Mouse (Mus musculus): Measurements from ENCODE around the gene Gm9918. TPM values are rescaled to one million over a fixed set of nuclear protein-coding genes. Genes with fewer than 3 reads are reported as not detected.
"Not testable (repeated sequence)": the region's sequence is repeated elsewhere in the genome, so short reads cannot be mapped to it uniquely, and the experiment has no call there.

Gene Gm9918
- under 1 TPM in 2 of 4 experiments, not detected in 2; 0.24 to 0.31 TPM for total RNA-seq (2022)

DNA sequence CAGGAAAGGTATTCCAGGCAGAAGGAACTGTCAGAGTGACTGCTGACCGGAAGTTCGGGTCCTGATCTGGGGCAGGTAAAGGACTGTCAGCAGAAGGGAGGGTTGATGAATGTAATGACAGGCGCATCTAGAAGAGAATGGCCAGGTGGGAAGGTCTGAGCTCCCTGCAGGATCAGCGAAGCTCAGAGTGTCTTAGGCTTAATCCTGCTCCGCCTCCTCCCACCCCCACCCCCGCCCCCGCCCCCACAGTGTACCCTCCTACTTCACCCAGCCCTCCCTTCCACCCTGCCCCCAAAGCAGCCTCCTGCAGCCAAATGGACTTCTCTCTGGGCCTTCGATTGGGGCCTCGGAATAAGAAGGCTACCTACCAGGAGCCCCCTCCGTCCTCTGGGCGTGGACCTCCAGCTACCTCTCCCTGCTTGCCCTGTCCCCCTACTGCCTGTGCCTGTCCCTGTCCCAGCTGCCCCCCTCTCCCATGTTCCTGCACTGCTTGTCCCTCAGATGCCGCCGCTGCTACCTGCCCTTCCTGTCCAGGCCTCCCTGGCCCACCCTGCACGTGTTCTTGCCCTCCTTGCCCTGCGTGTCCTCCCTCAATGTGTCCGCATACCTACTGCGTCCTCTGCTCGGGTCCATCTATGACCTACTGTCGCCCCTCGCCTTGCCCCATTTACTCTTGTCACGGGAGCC lies at the start of gene Gm9918:
Gene Gm9918 (plus strand): TSS at position 290 of the 687 bp plus-strand sequence.
- DNase-seq, result no peak

DNA sequence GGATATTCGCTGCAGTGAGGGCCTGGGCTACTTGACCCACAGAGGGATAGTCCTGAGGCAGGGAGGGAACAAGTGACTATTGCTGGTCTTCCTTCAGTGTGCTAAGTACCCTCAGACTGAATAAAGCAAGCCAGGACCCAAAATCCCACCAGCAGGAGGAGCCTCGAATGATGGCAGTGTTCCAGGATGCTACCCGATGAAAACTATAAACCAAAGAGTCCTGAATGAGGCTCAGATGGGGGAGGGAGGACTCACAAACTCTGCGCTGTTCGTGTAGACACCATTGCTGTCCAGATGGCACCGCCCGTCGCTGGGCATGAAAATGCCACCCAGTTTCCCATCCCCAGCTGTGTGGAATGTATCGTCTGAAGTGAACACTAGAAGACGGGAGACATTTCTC lies 48.0 kb upstream of the Gm9918 start:
- no peak for DNase-seq

DNA sequence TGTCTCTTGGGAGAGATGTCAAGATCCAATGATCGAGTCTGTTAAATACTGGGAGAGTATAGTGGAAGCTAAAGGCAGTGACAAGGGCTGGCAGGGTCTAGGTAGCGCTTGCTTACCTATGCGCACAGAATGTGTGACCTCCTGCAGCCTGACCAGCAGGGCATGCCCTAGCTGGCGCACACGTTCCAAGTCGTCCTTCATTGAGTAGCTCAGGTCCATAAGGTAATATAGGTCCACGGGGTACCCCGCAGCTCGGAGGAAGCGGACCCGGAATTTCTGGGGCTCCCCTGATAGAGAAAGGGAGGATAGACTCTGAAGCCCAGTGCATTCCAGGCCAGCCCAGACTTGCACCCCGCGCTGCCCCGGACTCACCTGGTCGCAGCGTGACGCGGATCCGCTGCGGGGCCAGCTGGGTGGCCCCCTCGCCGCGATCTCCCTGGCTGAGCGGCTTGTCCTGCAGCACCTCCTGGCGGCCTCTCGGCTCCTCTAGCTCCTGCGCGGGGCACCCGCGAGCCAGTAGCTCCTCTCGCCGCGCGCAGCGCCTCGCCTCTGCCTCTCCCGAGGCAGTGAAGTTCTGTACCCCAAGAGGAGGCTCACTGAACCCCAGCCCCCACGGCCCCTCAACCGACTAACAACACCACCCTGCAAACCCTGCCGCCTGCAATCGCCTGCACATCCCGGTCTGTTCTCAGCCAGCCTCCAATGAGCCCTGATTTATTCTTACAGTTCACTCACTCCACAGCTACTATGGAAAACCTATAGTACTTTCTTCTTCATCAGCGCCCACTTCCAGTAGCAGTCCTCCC lies 46.0 kb upstream of the Gm9918 start:
- DNase-seq, result no peak

DNA sequence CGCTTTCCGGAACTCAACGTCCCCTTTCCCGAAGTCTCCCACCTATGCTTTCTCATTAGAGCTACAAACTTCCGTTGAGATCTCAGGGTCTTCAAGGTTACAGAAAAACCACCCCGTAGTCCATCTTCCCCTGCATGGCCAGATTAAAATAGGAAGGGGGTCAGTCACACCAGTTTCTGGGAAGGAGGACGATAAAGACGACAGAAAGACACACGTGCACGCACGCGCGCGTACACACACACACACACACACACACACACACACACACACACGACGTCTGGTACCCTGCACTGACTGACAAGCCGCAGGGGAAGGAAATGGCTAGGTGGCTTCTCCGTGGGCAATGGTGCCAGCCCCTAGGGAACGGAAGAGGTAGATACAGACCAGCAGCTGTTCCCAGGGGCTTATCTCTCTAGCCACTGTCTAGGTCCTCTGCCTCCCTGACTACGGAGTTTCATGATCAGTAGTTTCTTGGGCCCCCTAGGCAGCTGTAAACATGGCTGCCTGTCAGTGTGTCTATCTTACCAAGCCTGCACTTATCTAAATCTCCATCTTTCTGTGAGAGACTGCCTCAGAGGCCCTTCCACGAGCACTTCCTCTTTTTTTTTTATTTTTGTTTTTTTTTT lies 45.3 kb upstream of the Gm9918 start:
- DNase-seq, result no peak

DNA sequence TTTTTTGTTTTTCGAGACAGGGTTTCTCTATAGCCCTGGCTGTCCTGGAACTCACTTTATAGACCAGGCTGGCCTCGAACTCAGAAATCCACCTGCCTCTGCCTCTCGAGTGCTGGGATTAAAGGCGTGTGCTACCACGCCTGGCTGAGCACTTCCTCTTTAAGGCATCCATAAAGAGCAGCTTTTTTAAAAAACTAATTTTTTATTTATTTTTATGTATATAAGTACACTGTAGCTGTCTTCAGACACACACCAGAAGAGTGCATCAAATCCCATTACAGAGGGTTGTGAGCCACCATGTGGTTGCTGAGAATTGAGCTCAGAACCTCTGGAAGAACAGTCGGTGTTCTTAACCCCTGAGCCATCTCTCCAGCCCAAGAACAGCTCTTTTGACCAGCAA lies 44.7 kb upstream of the Gm9918 start:
- DNase-seq, result not testable (repeated sequence)

DNA sequence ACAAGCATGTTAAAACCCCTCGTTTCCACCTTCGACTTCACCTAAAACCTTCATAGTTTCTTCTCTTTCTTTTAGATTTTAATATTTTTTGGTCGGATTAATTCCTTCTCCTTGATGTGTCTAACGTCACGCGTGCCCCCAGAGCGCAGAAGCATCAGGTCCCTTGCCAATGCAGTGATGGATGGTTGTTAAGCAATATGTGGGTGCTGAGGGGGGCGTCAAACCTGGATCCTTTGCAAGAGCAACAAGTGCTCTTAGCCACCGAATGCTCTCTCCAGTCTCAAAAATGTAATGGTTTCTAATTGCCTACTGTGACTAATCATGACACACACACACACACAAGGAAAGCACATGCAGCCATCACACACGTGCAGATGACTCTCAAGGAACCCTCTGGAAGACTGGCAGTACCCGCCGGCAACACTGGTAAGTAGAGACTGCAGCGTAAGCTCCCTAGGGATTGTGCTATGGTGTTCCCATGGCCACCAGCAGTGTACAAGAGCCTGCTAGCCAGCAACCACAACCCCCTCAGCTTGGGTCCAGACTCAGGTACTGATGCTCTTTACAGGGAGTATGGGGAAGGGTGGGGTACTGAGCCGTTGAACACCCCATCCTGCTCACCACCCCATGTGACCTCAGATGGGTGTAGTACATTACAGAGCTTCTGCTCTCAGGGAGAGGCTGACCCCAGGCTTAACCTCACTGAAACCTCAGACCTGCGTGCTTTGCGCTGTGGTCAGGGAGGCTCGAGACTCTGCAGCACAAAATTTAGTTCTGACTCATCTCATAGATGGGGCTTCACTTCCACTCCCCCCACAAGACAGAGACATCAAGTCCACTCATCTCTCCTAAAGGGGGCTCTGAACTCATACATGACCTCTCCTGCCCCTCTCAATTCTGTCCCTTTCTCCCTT lies 39.7 kb upstream of the Gm9918 start:
- DNase-seq, result no peak

DNA sequence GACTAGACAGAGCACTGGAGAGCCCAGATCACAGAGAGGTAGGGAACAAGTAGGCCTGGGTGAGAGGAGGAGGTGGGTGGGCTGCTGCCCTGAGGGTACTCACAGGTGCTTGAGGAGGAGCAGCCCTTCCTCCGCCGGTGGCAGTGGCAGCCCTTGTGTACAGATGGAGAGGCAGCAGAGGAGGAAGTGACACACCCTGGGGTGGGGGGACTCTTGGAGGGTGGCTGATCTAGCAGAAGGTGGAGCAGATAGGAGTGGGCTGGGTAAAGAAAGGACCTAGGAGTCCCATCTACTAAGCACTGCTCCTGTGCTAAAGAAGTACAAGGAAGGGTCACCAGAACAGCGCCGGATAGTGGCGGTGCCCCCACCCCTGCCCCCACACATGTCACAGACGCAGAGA lies 38.6 kb upstream of the Gm9918 start, which contains the start of gene Itgb7:
Gene Itgb7 (minus strand): TSS at position 197 of the 400 bp plus-strand sequence.
- DNase-seq, result no peak

DNA sequence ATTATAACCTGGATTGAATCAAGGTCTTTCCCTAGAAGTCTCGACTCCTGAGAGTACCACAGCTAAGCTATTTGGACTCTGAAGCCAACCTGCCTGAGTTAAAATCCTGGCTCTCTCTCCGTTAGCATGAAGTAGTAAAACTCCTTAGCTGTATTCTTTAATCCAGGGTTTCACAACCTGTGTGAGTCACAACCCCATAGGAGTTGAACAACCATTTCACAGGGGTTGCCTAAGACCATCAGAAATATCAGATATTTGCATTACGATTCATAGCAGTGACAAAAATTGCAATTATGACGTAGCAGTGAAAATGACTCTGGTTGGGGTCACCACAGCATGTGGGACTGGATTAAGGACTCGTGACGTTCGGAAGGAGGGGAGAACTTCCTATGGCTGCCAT lies 37.6 kb upstream of the Gm9918 start:
- no peak for DNase-seq

DNA sequence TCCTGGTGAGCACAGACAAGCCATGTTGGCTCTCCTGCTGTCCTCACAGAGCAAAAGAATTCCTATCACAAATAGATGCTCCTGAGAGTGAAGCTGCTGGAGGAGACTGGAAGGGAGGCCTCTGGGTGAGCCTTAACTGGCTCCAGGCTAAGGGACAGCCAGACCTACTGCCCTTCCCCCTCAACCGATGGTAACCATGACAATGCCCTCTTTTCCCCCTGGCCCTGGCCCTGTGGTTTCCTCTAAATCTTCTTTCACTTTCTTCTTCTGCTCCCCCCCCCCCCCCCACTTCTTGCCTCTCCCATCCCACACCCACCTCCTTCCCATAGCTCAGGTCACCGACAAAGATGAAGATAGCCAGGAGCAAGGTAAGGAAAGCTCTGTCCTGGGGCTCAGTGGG lies 36.5 kb upstream of the Gm9918 start:
- no peak for DNase-seq

DNA sequence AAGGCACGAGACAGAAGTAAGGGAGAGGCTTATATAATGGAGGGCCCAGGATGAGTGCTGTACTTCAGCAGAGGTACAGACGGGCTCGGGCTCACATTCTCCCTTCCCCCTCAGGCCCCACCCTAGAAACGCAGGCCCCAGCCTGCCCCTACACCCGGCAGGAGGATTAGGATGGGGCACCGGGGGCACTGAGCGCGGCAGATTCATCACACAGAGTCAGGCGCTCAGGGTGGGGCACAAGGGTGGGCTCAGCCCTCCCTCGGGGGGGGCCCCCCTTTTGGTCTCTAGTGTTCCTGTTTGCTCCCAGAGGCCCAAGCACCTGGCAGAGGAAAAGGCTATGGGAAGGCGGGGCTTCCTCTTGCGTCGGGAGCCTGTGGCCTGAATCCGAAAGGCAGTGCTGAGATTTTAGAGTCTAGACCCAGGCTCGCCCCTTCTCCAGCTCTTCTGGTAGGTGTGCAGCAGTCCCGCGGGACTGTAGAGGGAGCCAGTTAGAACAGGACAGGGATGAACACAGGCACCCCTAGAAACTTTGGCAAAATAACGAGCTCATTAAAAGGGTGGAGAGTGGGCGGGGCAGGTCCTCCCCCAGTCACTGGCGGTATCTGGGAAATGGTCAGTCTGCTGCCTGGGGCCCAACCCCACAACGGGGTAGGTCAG lies 34.9 kb upstream of the Gm9918 start:
- DNase-seq, result no peak

DNA sequence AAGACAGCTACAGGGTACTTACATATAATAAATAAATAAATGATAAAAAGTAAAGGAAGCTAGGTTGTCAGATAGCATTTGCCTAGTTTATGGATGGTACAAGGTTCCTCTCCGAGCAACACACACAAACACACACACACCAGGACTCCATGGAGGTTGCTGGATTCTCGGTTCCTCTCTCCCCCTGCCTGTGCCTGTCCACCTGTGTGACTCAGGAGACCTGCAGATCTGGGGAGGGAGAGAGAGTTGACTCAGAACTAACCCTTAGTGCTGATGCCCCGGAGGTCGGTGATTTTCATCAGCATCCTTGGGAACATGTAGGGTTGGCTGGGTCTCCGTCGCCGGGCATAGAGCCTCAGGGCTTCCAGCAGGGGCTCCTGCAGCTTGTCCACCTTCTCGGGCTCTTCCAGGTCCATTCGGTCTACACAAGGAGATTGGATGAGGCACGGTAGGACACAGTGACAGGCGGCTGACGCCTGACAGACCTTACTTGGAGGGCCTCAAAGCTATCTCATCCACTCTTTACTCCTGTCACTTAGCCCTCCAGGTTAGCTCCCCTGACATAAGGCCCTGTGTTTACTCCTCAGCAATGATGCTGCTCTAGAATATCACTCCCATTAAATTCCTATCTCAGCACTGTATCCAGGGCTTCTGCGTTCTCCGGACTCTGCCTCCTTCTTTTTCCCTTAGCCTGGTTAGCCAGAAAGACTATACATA lies 31.7 kb upstream of the Gm9918 start:
- DNase-seq, result no peak

DNA sequence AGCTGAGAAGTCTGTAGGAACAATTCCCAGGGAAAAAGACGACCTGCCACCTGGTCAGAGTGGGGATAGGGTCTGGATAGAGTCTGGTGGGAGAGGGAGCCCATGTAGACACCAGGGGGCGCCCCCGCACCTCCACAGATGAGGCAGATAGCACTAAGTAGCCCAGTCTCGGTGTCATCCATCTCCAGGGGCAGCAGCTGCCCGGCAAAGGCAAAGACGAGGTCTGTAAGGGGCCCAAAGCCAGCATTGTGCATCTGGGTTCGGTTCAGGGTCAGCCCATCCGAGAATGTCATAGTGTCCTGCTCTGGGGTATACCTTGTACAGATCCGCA lies 31.1 kb upstream of the Gm9918 start:
- DNase-seq, result no peak

DNA sequence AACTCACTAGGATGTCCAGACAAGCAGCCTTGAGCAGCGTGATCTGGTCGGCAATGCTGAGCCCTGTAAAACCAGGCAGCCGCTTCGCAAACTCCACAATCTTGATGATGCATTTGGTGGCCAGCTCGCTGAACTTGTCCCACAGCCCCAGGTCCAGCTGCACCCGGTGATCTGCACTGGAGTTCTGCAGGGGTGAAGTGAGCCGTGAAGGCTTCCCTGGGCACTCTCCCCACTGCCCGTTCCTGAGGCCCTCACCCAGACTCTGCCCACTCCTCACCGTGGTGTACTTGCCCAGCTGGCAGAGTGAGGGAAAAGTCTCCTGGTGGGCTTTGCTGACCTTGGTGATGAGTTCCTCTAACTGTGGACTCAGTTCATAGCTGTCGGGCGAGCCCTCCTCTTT lies 30.5 kb upstream of the Gm9918 start:
- no peak for DNase-seq

DNA sequence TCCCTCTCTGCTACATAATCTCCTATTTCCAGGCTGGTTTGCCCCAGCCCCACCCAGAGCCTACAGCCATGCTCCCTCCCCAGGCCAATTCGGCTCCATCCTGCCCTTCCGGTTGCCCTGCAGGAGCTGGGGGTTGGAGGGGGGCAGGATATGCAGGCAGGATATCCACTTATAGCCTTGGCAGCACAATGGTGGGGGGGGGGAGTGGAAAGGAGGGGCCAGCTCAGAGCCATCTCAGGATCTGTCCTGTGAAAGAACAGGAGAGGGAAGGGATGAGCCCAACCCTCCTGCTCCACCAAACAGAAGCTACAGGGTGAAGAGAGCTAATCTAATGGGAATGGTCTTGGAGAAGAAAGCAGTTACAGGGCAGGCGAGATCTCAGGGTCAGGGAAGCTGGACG lies 29.8 kb upstream of the Gm9918 start:
- DNase-seq, result no peak

DNA sequence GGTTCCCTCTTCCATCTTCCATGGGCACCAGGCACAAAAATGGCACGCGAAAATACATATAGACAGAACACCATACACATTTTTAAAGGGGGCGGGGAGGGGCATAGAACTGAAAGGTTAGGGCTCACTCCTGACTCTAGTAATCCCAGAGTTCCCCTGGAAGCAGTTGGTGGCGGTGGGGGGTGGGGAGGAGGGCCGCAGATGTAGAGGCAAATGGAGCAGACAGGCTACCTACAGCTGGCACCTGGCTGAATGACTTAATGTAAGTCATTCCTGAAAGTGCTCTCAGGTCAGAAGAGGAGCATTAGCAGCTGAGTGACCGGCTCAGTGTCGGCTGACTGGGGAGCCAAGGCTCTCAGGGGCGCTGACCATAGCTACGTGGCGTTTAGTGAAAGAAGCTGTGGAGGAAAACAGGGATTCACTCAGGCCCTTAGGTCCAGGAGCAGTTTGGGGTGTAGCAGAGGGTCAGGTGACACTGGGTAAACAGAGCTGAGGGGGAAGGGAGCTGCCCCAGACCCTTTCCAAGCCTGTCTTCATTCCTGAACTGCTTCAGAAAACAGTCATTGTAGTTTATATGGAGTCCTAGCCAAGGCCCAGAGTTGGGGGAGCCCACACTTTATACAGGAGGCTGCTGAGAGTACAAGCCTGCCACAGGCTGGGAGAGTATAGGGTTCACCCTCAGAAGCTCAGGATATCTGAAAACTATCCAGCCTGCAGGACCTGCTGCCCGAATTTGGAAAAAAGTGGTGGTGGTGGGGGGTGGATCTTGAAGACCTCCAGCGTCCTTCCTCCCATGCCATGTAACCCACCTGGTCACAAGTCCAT lies 27.7 kb upstream of the Gm9918 start:
- no peak for DNase-seq

DNA sequence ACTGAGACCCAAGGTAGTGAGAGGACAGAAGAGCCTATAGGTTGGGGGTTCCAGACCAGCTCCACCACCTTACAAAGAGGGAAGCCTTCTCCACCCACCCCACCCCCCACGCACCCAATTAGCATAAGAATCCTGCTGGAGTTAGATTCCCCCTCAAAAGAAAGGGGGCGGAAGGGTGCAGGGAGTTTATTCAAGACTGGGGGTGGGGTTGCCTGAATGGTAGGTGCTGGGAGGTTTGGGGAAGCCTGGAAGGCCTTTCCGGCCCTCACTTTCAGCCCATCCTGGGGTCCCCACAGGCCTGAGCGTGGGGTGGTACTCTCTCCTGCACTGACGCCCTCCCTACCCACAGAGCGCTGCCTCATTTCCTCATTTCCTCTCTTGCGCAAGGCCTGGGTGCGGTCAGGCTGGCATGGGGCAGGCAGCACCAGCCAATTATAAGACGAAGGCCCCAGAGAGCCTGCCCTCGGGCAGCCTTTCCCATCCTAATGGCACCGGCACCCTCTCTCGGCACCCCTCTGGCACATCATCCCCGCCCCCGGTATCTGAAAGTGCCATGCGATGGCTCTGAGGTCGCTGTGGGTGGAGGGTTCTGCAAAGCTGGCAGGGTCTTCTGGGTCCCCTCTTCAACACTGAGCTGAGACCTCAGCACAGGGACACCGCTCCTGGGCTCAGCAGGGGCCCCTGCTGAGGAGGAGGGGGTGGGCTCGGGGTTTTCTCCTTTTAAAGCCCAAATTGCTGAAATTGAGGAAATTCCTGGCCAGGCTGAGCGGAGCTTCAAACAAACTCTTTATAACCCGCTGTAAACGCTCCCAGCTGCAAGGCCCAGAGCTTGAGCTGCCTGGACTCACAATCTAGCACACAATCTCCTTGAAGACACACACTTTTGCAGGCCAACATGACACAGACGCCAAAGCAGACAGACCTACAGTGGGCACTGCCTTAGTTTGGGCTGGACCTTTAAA lies 26.9 kb upstream of the Gm9918 start:
- peak; percentile 71 for DNase-seq

DNA sequence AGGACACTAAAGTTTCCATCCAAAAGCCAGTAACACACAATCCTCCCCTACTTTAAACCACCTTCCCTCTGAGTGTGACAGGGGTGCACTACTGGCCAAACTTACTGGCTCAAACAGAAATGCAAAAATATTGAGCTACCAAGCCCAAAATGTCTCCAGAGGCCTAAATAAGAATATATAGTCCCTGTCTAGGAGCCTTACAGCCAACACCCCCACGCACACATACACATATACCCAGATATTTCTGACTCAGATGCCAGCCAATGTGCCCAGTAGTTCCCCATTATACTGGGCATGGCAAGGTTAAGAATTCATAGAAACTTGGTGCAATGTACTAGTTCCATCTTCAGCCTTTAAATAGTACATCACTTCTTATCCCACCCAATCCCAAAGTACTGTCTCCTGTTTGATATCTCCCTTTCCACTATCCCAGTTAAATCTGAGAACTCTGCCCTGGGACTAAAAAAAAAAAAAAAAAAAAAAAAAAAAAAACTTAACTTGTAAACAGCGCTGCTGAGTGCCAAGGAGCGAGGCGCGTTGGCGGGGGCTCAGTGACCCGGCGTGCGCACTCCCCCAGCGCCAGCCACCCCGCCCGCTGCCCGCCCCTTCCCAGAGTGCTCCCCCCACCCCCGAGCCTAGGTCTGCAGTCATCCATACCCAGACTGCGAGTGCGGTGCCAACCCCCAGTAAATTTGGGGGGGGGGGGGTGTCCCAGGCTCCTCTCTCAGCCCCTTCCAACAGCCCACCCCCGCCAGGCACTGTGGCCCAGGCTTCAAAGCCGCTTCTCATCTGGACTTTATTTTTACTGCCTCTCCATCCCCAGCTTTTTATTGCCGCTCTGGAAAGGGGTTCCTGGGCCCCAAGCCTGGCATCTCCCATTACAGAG lies 25.8 kb upstream of the Gm9918 start:
- DNase-seq, result no peak

DNA sequence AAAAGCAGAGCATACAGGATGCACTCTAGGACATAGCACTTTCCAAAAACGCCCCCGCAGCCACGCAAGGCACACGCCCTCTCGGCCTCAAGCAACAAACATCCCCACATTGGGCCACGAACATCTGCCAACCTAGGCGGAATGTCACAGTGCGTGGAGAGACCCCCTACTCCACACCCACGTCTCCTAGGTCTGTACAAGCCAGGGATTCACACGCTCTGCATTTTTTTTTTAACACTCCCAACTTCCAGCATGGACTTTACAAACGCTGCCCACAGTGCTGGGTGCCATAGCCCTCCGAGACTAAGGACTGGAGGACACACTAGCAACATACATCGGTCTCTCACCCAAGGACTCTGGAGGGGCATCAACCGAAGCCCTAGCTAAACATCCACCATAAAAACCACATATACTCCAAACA lies 24.9 kb upstream of the Gm9918 start:
- no peak for DNase-seq

All from adrenal gland, adult 8-10 months (tissue).